Mouse (Mus musculus) megakaryocyte, adult 5-6 weeks (primary cell): ENCODE measurements at regions not wholly inside any gene's neighbourhood (a gene's known extent, or its start where the extent isn't known, plus 50 kb on each side); places are given as distances from the start of the nearest gene placed in this dataset.

Source experiments
- ATAC-seq: 2 replicates; pipeline ENCODE4 v1.8.0; 2016; ENCODE audit warnings: mild to moderate bottlenecking, inconsistent platforms; ENCODE audit not compliant: poor library complexity, severe bottlenecking

GRCm38 (mm10) chr16:96372021-96372751 is 71.2 kb downstream of the Itgb2l start:
- peak; percentile 26 for ATAC-seq

- no peak for ATAC-seq
These were observed 72.3 kb downstream of the Itgb2l start for GRCm38 (mm10) chr16:96371117-96371516.

GRCm38 (mm10) chr16:96370213-96370612 is 73.2 kb downstream of the Itgb2l start:
- peak; percentile 99 for ATAC-seq
